Mouse (Mus musculus) cerebellum, adult 9-11 months (tissue): ENCODE measurements at regions not wholly inside any gene's neighbourhood (a gene's known extent, or its start where the extent isn't known, plus 50 kb on each side); places are given as distances from the start of the nearest gene placed in this dataset.
"Not testable (repeated sequence)": the region's sequence is repeated elsewhere in the genome, so short reads cannot be mapped to it uniquely, and the experiment has no call there.

Experiments used
- DNase-seq: peaks from one replicate; pipeline ENCODE4 v3.0.0; 2022

GRCm38 (mm10) chr9:11145799-11146198 is 241.2 kb upstream of the Cntn5 start:
- no peak for DNase-seq

GRCm38 (mm10) chr9:11126833-11127232 is 222.3 kb upstream of the Cntn5 start:
- DNase-seq = no peak

- no peak for DNase-seq
These were observed 214.6 kb upstream of the Cntn5 start for GRCm38 (mm10) chr9:11119153-11119552.

DNA sequence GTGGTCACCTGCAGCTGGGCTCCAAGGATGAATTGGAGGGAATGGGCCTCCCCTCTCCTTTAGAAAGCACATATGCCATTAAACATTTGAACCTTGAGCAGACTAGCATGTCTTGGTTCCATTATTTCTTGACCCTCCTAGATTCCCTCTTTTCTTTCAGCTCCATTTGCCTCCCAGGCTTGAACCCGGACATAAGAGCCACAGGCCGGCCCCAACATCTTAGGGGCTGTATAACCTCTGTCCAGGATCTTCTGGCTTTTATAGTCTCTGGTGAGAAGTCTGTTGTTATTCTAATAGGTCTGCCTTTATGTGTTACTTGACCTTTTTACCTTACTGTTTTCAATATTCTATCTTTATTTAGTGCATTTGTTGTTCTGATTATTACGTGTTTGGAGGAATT is 203.3 kb upstream of the Cntn5 start:
- not testable (repeated sequence) for DNase-seq

GRCm38 (mm10) chr9:11107212-11107611 is 202.6 kb upstream of the Cntn5 start:
- not testable (repeated sequence) for DNase-seq

GRCm38 (mm10) chr9:11106268-11106667 is 201.7 kb upstream of the Cntn5 start:
- DNase-seq = no peak

DNA sequence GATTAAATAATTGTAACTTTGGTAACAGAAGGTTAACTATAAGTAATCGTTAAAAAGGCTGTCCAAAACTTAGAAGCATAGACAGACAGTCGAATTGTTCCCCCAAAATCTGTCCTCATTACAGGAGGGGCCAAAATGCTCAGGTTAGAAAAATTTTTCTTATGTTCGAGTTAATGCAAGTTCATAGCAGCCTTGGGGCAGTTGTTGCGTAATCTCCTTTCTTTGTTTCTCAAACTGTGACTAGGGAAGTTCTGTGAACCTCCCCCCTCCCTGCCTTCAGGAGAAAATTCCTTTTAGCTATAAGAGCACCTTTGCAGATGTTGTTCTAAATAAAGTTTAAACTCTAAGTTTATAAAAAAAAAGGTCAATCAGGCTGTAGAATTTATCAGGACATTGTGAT is 198.9 kb upstream of the Cntn5 start:
- no peak for DNase-seq

DNA sequence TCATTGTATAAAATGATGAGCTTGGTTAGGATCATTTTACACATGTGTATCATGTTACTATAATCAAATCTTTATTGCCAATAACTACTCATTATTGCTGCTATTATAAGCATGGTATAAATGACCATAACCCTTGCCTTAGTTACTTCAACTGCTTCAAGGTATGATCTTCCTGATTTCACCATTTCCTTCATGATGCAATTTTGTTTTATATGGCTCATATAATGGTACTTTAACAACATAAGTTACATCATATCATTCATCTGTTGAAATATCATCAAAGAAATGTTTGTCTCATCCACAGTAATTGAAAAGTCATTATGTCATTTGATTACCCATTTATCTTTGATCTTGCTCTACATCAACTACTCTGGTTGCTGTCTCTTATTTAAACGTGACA is 188.3 kb upstream of the Cntn5 start:
- no peak for DNase-seq

DNA sequence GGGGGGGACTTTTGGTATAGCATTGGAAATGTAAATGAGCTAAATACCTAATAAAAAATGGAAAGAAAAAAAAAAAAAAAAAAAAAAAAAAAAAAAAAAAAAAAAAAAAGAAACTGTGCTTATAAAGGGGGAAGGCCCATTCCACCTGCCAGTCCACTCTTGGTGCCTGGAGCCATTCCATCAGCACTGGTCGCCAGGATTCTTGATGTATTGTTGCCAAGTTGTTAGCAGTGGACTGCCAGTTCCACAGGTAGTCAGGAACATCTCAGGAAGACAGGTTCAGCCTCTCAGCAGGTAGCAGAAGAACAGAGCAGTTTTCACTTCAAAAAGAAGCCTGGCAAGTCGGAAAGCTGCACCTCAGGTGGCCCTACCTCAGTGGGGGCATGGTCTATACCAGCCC is 162.6 kb upstream of the Cntn5 start:
- peak; percentile 53 for DNase-seq

- no peak for DNase-seq
These were observed 158.3 kb upstream of the Cntn5 start for GRCm38 (mm10) chr9:11062856-11063255.
